Mouse (Mus musculus): ENCODE measurements around the gene Ppp2r5c.

The Ppp2r5c gene

GRCm38 (mm10) chr12:110488031-110488430 is 41.1 kb downstream of the Ppp2r5c start:
- no peak for DNase-seq (ENCODE audit: low spot score)

- no peak for DNase-seq (ENCODE audit: low spot score)
Measured at GRCm38 (mm10) chr12:110489946-110490701, 43.2 kb downstream of the Ppp2r5c start.

GRCm38 (mm10) chr12:110492436-110492835 is 45.5 kb downstream of the Ppp2r5c start:
- no peak for DNase-seq (ENCODE audit: low spot score)

- DNase-seq (ENCODE audit: low spot score): no peak
Measured at GRCm38 (mm10) chr12:110493597-110494369, 46.9 kb downstream of the Ppp2r5c start.

- no peak for DNase-seq (ENCODE audit: low spot score)
Measured at GRCm38 (mm10) chr12:110494846-110495245, 47.9 kb downstream of the Ppp2r5c start.

GRCm38 (mm10) chr12:110495260-110495659 is 48.3 kb downstream of the Ppp2r5c start:
- no peak for DNase-seq (ENCODE audit: low spot score)

GRCm38 (mm10) chr12:110496016-110496415 is 49.1 kb downstream of the Ppp2r5c start:
- no peak for DNase-seq (ENCODE audit: low spot score)

GRCm38 (mm10) chr12:110497013-110497412 is 50.1 kb downstream of the Ppp2r5c start:
- DNase-seq (ENCODE audit: low spot score): no peak

- DNase-seq (ENCODE audit: low spot score): no peak
Measured at GRCm38 (mm10) chr12:110497485-110497884, 50.6 kb downstream of the Ppp2r5c start.

- no peak for DNase-seq (ENCODE audit: low spot score)
Measured at GRCm38 (mm10) chr12:110498283-110499224, 51.6 kb downstream of the Ppp2r5c start.

GRCm38 (mm10) chr12:110499225-110499992 is 52.5 kb downstream of the Ppp2r5c start:
- no peak for DNase-seq (ENCODE audit: low spot score)

GRCm38 (mm10) chr12:110500095-110500494 is 53.2 kb downstream of the Ppp2r5c start:
- no peak for DNase-seq (ENCODE audit: low spot score)

- no peak for DNase-seq (ENCODE audit: low spot score)
Measured at GRCm38 (mm10) chr12:110503406-110504144, 56.7 kb downstream of the Ppp2r5c start.

GRCm38 (mm10) chr12:110504145-110504490 is 57.2 kb downstream of the Ppp2r5c start:
- no peak for DNase-seq (ENCODE audit: low spot score)

- DNase-seq (ENCODE audit: low spot score): peak; percentile 53
Measured at GRCm38 (mm10) chr12:110504793-110505192, 57.9 kb downstream of the Ppp2r5c start.

- DNase-seq (ENCODE audit: low spot score): no peak
Measured at GRCm38 (mm10) chr12:110506046-110506445, 59.1 kb downstream of the Ppp2r5c start.

GRCm38 (mm10) chr12:110507714-110508297 is 60.9 kb downstream of the Ppp2r5c start:
- DNase-seq (ENCODE audit: low spot score): no peak

- DNase-seq (ENCODE audit: low spot score): no peak
Measured at GRCm38 (mm10) chr12:110508680-110509079, 61.8 kb downstream of the Ppp2r5c start.

GRCm38 (mm10) chr12:110510171-110510871 is 63.4 kb downstream of the Ppp2r5c start:
- no peak for DNase-seq (ENCODE audit: low spot score)

- DNase-seq (ENCODE audit: low spot score): no peak
Measured at GRCm38 (mm10) chr12:110511201-110511600, 64.3 kb downstream of the Ppp2r5c start.

Data from embryo, embryonic 10 days (tissue).